Mouse (Mus musculus): ENCODE measurements around the gene Ap5z1.

GRCm38 (mm10) chr5:142458791-142459557, 4.8 kb upstream of the Ap5z1 start:
- TF ChIP-seq CTCF (IDR thresholded peaks at IDR 0.05; ENCODE audit: low read depth) (no peak), EP300 (IDR thresholded peaks at IDR 0.05; ENCODE audit: low read depth) (no peak)

Measured in liver, postnatal 0 days (tissue).